In the genomic region with DNA sequence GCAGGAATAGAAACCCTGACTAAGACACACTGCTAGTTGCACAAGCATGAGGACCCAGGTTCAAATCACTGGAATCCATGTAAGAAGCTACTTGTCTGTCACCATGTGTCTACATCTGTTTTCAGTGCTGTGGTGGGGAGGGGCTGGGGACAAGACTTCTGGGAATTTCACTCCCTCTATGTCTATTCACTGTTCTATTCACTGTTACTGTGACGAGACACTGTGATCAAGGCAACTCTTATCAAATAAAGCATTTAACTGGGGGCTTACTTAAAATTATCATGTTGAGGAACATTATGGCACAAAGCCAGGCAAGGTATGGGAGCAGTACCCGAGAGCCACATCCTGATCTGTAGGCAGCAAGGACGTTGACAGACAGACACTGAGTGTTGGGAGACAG, we compare ENCODE assay signal across 19 mouse cellular contexts. TPM values are rescaled to one million over a fixed set of nuclear protein-coding genes. Genes with fewer than 3 reads are reported as not detected.
DNase-seq lines count a peak whose midpoint lies in the region; TF ChIP-seq lines count a peak whose summit lies in the region.
"Had no signal": no experiment of that assay in that cellular context is flagged by ENCODE, and none has a peak within 500 bp of the region (broad histone marks: within the 10 kb centered on the region; RNA-seq: fewer than 3 reads in every experiment).

No protein-coding gene starts in this region.

- peaks cover 0 to 3% of the 10 kb centered on the region in 2 experiments; a peak in 2 of 4 replicates for H3K4me1 ChIP-seq in MEL (ENCODE audit: control insufficient read depth in 1 of 2, insufficient read depth in 2 of 2, low read length in 2 of 2)

- no peak overlapping the region for H3K9ac ChIP-seq in MEL (ENCODE audit: control insufficient read depth, low read depth, low read length, poor library complexity, severe bottlenecking)

- TF ChIP-seq EP300 in MEL (IDR thresholded peaks at IDR 0.05; ENCODE audit: low read depth in 1 of 2, low read length in 2 of 2): no peak

- no peaks in the 10 kb centered on the region for H3K27me3 ChIP-seq in MEL (ENCODE audit: control insufficient read depth in 1 of 2, insufficient read depth in 2 of 2, low read length in 2 of 2)
- H3K27me3 ChIP-seq: CH12.LX, Patski had no signal

- no peaks in the 10 kb centered on the region for H3K9me3 ChIP-seq in MEL (replicated peaks; ENCODE audit: insufficient read depth, low read length)

- no peak overlapping the region for H3K27ac ChIP-seq in MEL (ENCODE audit: control insufficient read depth, low read depth, low read length)

- H3K36me3 ChIP-seq in MEL (ENCODE audit: control insufficient read depth in 1 of 2, insufficient read depth in 2 of 2, low read length in 2 of 2): 0 out of 4 replicates have a peak, but pooled peaks cover 0 to 2% of the 10 kb centered on the region in 2 experiments

- H3K4me3 ChIP-seq in MEL (ENCODE audit: control insufficient read depth in 1 of 2, insufficient read depth in 1 of 2, low read depth in 2 of 2, low read length in 2 of 2): no peak overlapping the region

- TF ChIP-seq CTCF in MEL (IDR thresholded peaks at IDR 0.05 in 2 of 3, conservative IDR thresholded peaks at IDR 0.05 in 1 of 3; ENCODE audit: control insufficient read depth in 1 of 3, insufficient read depth in 1 of 3, low read depth in 2 of 3, low read length in 3 of 3, poor library complexity in 1 of 3, severe bottlenecking in 1 of 3): no peak

- DNase-seq in A20 (ENCODE audit: low read depth, low spot score) (peak; percentile 73), MEL (ENCODE audit: low read depth, low spot score) (peak; percentile 53), MN1 (ENCODE audit: low spot score) (no peak)
- DNase-seq in kidney, postnatal 36 days: no peak
- DNase-seq: adrenal gland, adult 2 months; adrenal gland, adult 8-10 months; adrenal gland, postnatal 10 days; adrenal gland, postnatal 14 days; adrenal gland, postnatal 25 days; adrenal gland, postnatal 36 days; B cell, adult 2 months; cerebellum, adult 11 months; cerebellum, adult 11-12 months; cerebellum, adult 18-20 months; cerebellum, adult 2 months; cerebellum, adult 8-10 months; cerebellum, adult 9-10 months had no signal

- no peak for TF ChIP-seq RAD21 in MEL (IDR thresholded peaks at IDR 0.05; ENCODE audit: low read depth, low read length)

- TF ChIP-seq POLR2A in MEL (IDR thresholded peaks at IDR 0.05; ENCODE audit: control insufficient read depth in 1 of 2, insufficient read depth in 1 of 2, low read depth in 1 of 2, low read length in 2 of 2, poor library complexity in 1 of 2): no peak

- H3K79me2 ChIP-seq in MEL (ENCODE audit: control insufficient read depth, insufficient read depth, low read length, poor library complexity): no peaks in the 10 kb centered on the region

TF ChIP-seq in MEL, 35 proteins besides CTCF, POLR2A, EP300 and RAD21:
- no peak for TF ChIP-seq MEF2A (IDR thresholded peaks at IDR 0.05; ENCODE audit: extremely low read depth, insufficient replicate concordance, low read depth, low read length, poor library complexity, severe bottlenecking)
- no peak for TF ChIP-seq ZKSCAN1 (IDR thresholded peaks at IDR 0.05; ENCODE audit: low read depth, low read length)
- no peak for TF ChIP-seq MAZ (IDR thresholded peaks at IDR 0.05; ENCODE audit: low read depth, low read length)
- no peak for TF ChIP-seq CHD2 (IDR thresholded peaks at IDR 0.05; ENCODE audit: low read length)
- TF ChIP-seq TCF12 (IDR thresholded peaks at IDR 0.05; ENCODE audit: low read depth, low read length): no peak
- no peak for TF ChIP-seq MYB (IDR thresholded peaks at IDR 0.05; ENCODE audit: low read depth, low read length)
- no peak for TF ChIP-seq KAT2A (conservative IDR thresholded peaks at IDR 0.05; ENCODE audit: low read depth, low read length)
- TF ChIP-seq BHLHE40 (IDR thresholded peaks at IDR 0.05; ENCODE audit: borderline replicate concordance, low read depth, low read length): no peak
- TF ChIP-seq MAX (IDR thresholded peaks at IDR 0.05; ENCODE audit: low read length): no peak
- TF ChIP-seq GABPA (IDR thresholded peaks at IDR 0.05; ENCODE audit: low read depth, low read length): no peak
- TF ChIP-seq POLR2AphosphoS5 (IDR thresholded peaks at IDR 0.05; ENCODE audit: borderline replicate concordance, low read depth, low read length): no peak
- TF ChIP-seq SIN3A (IDR thresholded peaks at IDR 0.05; ENCODE audit: low read length): no peak
- TF ChIP-seq ZC3H11A (IDR thresholded peaks at IDR 0.05; ENCODE audit: low read depth, low read length): no peak
- TF ChIP-seq ZNF384 (IDR thresholded peaks at IDR 0.05; ENCODE audit: low read depth, low read length): no peak
- no peak for TF ChIP-seq NELFE (IDR thresholded peaks at IDR 0.05; ENCODE audit: low read depth, low read length)
- no peak for TF ChIP-seq CHD1 (IDR thresholded peaks at IDR 0.05; ENCODE audit: low read depth, low read length)
- TF ChIP-seq MAFK (IDR thresholded peaks at IDR 0.05; ENCODE audit: borderline replicate concordance, low read depth, low read length): no peak
- TF ChIP-seq POLR2AphosphoS2 (IDR thresholded peaks at IDR 0.05; ENCODE audit: low read length): no peak
- TF ChIP-seq HCFC1 (IDR thresholded peaks at IDR 0.05; ENCODE audit: low read depth, low read length): no peak

RNA-seq across cellular contexts. Expression of a gene that starts 14.2 kb away (rescaled TPM):
- 8.8 and 13.7 TPM in 2 replicates for total RNA-seq in MEL (2012; rRNA removed)
- 1 to 10 TPM in 1 of 2 experiments, not detected in 1; 8.4 TPM for polyA plus RNA-seq in MEL (2012; ENCODE audit: insufficient read depth in 1 of 2, insufficient read length in 2 of 2, low read depth in 1 of 2, low replicate concordance in 2 of 2, missing spikeins in 1 of 2)

RNA-seq across cellular contexts. Expression of a gene that starts 20.5 kb away (rescaled TPM):
- total RNA-seq in MEL (2012; rRNA removed): 4.2 and 8.1 TPM in 2 replicates
- polyA plus RNA-seq in MEL (2012; ENCODE audit: insufficient read depth in 1 of 2, insufficient read length in 2 of 2, low read depth in 1 of 2, low replicate concordance in 2 of 2, missing spikeins in 1 of 2): 1 to 10 TPM in 1 of 2 experiments, not detected in 1; 3.2 TPM

RNA-seq across cellular contexts. Expression of a gene that starts 23.3 kb away (rescaled TPM):
- 4.9 TPM in 2 replicates for total RNA-seq in MEL (2012; rRNA removed)
- polyA plus RNA-seq in MEL (2012; ENCODE audit: insufficient read depth in 1 of 2, insufficient read length in 2 of 2, low read depth in 1 of 2, low replicate concordance in 2 of 2, missing spikeins in 1 of 2): 1 to 10 TPM in 1 of 2 experiments, not detected in 1; 3.8 TPM

RNA-seq across cellular contexts. Expression of a gene that starts 55.5 kb away (rescaled TPM):
- 1.4 and 1.5 TPM in 2 replicates for total RNA-seq in MEL (2012; rRNA removed)
- 1 to 10 TPM in 1 of 2 experiments, not detected in 1; 2.7 TPM for polyA plus RNA-seq in MEL (2012; ENCODE audit: insufficient read depth in 1 of 2, insufficient read length in 2 of 2, low read depth in 1 of 2, low replicate concordance in 2 of 2, missing spikeins in 1 of 2)

Comparison
In these comparisons a context has a peak if more than half of its experiments do, and no peak if none do; other contexts are left out.
1. DNase-seq: peak in A20 (single experiment) and MEL (single experiment); none in kidney, postnatal 36 days (0 of 2) and MN1 (single experiment).